Mouse (Mus musculus) c-Kit-positive CD71-positive TER-119-negative erythroid progenitor cells, embryonic 14.5 days (primary cell): ENCODE measurements at regions not wholly inside any gene's neighbourhood (a gene's known extent, or its start where the extent isn't known, plus 50 kb on each side); places are given as distances from the start of the nearest gene placed in this dataset.

Experiments
- DNase-seq: peaks from one replicate; pipeline ENCODE4 v3.0.0-alpha.2; 2013; ENCODE audit warnings: low read depth

DNA sequence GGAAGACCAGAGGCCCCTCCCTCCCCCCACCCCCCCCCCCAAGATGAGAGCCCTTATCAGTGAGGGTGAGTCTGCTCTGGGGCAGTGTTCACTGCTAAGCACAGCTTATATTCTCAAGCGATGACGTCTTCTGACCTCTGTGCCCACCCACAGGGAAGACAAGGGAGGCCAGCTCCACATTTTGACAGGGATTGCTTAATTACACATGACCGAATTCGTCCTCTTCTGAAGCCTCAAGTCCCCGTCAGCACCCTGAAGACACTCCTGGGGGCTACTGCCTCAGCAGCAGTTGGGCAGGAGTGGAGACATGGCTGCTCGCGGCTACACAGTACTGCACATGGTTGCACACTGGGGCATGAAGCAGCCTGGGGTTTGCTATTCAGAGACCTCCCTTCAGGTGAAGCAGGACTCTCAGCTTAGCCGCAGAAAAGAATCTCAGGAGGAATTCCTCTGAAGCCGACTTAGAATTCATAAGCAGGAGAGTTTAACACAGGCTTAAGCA, 282.1 kb downstream of the Cdh26 start:
- DNase-seq: no peak

DNA sequence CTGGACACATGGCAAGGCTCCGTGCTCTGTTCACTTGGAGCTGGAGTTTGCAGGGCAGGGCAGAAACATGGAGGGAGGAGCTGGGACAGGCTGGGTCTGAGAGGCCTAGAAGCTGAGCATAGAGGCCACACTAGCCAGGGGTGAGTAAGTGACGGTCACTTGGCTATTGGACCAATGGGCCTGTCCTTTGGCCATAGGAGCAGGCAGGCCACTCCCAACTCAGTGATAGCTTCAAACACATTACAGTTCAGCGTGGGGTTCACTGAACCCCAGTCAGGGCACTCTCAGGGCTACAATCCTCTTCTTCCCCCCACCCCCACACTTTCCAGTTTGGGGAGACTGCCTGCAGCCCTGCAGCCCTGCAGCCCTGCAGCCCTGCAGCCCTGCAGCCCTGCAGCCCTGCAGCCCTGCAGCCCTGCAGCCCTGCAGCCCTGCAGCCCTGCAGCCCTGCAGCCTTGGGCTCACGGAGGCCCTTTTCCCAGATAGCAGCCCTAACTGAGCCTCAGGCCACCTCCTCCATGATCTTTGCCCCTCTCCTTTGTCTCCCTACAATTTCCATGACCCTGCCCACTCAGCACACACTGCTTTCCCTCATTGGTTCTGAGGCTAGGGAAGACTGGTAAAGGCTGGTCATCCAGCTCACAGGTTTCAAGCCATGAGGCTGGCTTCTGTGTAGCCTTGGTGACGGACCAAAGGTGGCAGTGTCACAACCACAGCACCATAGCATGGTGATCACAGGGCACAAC, 285.3 kb downstream of the Cdh26 start:
- DNase-seq: no peak

DNA sequence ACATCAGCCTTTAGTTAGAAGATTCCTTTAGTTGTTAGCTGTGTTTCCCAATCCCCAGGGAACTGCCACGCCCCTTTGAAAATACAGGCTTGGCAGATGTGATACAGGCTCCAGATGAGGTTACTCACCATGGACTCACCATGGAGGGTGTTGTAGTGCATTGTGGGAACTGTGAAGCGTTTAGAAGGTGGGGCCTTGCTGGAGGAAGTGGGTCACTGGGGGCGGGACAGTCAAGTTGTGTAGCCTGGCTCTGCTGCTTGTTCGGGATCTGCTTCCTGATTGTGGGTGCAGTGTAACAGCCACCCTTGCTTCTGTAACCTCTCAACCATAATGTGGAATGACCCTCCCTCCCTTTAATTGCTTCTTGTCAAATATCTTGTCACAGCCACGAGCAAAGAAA, 287.7 kb downstream of the Cdh26 start:
- DNase-seq: no peak

DNA sequence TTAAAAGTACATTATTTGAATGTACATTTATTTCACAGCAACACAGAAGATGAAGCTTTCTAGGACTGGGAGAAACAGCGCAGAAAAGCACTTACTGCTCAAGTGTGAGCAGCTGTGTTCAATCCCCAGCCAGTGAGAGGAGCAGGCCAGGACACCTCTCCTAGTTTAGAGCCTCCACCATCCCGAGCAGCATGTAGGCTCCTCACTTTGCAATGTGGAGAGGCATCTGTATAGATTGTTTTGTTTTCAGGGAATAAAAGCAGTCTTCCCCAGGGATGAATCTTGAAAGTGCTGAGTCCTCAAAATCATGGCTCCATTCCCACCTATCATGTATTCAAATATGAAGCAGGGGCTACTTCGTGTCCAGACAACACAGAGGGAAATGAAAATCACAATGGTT, 293.1 kb downstream of the Cdh26 start:
- no peak for DNase-seq

DNA sequence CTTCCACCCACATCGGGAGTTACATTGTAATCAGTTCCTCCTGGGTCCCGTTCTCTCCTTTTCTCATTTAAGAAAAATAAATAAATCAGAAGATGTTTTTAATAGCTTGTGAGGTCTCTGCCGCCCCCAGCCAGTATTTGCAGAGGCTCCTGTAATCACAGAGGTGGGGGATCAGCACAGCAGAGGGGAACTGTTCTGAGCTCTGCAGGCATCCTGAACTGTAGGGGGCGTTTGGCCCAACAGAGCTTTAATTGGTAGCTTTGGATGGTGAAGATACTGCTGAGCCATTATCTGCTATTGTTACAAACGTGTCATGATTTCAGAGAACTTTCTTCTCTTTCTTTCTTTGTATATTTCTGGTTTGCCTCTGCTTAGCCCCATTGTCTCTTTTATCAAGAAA, 293.9 kb downstream of the Cdh26 start:
- DNase-seq: no peak

DNA sequence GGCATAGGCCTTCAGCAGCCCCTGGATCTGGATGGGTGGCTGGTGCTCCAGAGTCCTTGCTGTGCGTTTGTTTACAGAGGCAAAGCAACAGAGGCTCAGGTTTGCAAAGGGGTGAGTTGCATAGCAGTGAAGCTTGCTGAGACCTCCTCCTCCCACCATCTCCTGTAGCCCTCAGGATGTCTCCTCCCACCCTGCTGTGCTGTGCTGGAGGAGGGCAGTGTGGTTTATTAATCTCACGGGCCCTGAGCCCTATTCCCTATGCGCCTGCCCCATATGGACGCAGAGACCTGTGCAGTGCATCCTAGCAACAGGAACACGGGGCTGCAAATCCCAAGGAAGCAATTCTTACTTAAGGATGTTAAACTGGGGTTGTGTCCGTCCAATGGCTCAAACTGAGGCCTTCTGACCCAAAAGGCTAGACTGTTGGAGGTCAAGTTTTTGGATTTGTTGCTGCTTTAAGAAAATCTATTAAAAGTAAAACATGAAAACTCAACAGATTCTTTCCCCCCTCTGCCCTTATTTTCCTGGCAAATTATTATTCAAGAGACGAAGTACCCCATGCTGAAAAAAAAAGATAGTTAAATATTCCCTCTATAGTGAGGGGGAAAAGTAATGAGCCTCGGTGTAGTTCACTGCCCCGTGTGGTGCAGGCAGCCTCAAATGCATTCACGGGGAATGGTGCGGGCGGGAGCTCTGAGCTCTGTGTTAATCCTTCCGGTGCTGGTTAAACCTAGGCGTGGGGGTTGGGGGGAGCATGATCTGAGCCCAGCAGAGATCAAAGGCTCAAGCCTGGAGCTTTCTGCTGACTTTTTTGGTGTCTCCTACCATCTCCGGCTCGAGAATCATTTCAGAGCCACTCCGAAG, 297.8 kb downstream of the Cdh26 start:
- no peak for DNase-seq

DNA sequence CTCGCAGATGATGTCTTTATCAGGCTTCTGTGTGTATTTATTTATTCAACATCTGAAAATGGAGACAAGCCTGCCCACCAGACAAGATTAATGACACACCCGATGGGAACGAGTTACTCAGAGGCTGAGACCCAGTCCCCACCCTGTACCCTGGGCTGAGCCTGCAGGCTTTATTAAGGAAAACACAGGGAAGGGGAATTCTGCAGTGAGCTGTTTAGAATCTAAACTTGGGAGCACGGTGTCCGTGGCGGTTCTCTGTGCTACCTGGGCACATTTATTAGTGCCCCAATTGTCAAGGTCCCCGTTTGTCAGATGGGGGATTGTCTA, 298.4 kb downstream of the Cdh26 start:
- DNase-seq: no peak

DNA sequence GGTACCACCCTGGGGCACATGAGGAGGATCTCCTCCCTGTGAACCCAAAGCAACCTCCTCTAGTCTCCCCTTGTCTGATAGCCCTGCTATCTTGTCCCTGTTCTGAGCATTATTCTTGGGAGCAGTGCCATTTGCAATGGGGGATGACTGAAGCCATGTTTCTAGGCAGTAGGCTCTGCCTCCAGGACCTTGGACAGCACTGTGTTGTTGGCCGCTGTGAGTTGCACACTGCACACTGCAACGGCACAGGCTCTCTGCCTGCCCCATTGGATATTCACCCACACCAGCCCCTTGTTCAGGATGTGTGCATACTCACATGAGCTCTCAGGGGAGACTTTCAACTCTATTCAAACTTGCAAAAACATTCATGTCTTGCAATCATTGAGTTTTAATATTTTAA, 304.8 kb downstream of the Cdh26 start:
- DNase-seq: no peak

DNA sequence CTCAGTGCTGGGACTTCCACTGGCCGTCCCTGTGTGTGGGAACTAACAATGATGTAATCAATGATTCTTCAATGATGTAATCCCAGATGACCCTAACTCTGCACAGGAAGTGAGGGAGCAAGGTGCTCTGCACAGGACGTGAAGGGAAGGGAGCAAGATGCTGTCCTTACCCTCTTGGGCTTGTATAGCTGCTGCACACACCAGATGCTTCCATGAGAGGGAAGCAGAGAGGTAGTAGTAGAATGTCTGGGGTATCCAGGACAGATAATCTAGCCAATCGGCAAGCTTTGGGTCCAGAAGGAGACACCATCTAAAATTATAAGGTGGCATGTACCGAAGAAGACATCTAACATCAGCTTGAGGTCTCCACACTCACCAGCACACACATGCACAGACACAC, 314.3 kb downstream of the Cdh26 start:
- no peak for DNase-seq

DNA sequence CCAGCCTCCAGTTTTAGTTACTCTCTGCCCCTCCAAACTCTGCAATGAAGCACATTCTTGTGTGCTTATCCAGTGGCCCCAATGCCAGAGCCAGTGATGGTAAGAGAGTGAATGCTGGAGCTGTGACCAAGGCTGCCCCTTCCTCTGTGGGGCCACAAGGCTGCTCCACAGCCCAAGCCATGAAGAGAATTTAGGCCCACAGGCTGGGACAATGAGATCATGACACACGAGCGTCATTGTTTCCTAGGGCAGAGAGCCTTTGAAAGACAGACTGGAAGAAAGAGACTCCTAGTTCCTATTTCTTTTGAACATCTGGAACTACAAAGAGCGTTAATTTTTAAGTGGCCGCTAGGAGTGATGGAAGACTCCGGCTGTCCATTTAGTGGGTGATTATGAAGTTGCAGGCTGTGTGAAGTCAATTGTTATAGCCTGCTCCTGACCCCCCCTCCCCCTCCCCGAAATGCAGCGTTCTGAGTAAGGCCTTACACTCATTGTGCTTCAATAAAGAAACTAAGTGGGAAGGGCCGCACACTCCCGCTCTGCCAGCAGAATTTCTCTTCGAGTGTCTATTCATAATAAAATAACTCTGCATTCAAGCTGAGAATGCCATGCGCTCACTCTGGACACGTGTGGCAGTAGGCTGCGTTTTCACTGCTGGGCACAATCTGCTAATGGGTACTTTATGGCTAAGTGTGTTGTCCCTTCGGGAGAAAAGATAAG, 315.1 kb downstream of the Cdh26 start:
- DNase-seq: no peak

DNA sequence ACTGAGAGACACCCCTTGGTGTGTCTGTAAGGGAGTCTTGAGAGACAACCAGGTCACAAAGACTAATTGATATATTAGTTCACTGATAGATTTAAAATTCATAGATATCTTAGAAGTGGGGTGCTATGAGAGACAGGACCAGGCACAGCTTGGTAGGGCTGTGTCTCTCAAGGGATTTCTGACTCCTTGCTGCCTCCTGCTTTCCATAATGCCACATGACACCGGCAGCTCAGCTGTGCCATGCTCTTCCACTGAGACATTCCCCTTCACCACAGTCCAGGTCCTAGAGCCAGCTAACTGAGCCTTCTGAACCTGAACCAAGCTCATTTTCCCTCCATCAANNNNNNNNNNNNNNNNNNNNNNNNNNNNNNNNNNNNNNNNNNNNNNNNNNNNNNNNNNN, 320.9 kb downstream of the Cdh26 start:
- no peak for DNase-seq

DNA sequence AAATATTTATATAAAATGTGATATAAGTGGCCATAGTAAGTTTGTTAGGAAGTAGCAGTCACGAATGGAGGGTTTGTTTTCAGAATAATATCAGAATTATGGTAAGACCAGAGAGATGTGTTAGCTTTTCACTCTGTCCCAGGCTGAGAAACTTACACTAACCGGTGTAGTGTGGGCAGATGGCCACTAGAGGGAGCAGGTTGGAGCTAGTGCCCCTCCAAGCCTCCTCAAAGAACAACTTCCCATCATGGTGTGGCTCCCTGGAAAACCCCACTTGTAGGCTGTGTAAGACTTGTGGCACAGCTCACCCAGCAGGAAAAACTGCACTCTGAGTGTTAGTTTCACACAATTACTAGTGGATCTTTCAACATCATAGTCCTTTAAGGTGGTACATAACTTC, 328.0 kb downstream of the Cdh26 start:
- no peak for DNase-seq

DNA sequence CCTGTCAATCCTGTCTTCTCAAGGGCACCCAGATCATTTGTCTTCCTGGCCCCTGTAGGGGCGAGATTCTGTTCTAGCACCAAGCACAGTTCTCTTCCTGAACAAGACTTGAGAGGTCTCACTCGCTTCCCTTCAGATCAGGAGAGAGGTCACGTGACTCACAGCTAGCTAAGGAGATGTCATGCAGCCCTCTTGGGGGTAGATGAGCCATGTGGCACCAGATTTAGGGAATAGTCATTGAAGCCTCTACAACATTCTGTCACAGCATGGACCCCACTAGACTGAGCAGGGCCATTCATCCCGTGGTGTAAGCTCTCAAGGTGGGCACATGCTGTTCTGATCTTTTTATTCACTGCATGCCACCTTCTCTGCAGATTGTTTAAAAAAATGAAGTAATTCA, 338.2 kb downstream of the Cdh26 start:
- DNase-seq: no peak

DNA sequence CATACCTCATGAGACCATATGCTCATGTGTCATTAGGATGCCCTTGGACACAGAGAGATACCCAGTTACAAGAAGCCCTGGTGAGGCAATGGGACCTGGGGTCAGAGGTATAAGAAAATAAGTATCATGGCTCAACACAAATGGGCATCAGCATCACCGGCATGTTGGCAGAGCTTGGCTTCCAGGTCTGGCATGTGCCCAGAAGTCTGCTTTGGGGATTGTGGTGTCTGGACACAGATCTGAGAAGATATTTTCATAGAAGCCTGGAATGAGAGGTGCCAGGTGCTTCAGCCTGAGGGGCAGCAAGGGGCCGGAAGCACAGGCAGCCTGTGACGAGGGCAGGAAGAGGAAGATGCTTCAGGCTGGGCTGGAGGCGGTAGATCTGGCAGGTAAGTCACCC, 338.7 kb downstream of the Cdh26 start:
- DNase-seq: no peak

DNA sequence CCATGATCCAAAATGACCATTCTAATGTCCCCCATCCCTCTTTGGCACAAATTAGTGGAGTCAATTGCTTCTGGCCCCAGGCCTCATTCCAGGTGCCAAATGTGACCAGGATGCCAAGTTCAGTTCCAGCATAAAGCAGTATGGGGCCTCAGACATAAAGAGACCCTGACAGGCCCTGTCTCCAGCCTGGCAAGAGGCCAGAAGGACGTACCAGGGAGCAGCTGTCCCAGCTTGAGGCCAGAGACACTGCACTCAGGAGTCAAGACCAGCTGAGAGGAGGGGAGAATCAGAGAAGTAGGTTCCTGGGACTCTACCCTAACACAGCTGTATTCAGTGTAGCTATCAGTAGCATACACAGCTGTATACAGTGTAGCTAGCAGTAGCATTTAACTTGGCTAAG, 341.1 kb downstream of the Cdh26 start:
- no peak for DNase-seq

DNA sequence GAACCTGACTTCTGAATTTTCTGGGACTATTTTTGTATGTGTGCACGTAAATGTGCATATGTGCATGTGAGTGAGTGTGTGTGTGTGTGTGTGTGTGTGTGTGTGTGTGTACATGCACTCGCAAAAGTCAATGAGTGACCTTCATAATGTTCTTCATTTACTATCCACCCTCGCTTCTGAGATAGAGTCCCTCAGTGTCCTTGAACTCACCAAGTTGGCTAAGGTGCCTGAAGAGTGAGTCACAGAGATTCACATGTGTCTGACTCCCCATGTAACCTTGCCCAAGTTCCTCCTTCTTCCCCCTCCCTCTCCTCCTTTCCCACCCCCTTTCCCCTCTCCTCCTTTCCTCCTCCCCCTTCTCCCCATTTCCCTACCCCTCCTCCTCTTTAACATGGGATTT, 341.6 kb downstream of the Cdh26 start:
- no peak for DNase-seq

DNA sequence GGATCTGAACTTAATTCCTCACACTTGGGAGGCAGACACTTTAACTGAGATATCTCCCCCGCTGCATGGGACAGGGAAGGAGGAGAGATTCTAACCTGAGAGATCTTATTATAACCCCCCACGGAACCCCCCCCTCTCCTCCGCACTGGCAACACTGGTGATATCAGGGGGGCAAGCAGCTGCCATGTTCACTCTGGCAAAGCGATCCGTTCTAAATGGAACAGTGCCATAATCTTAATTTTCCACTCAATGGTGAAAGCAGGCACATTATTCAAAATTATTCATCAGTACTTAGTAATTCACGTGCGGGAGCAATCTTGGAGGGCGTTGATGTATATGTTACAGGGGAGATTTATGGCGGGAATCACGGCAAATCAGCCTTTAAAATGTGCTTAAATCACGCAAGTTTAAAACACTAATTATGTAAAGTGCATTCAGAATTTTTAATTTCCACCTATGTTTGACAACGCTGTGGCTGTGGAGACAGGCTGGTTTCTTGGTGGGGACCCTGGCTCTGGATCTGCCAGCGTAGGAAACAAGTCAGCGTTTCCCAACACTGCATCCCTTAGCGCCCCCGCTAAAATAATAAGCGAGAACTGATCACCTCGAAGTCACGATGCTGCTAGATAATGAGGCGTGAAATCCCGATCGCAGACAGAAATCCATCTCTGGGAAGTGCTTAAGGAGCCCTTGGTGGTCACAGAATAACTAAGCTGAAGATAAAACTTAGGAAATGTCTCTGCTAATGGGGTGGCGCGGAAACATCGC, 354.7 kb downstream of the Cdh26 start:
- DNase-seq: no peak

DNA sequence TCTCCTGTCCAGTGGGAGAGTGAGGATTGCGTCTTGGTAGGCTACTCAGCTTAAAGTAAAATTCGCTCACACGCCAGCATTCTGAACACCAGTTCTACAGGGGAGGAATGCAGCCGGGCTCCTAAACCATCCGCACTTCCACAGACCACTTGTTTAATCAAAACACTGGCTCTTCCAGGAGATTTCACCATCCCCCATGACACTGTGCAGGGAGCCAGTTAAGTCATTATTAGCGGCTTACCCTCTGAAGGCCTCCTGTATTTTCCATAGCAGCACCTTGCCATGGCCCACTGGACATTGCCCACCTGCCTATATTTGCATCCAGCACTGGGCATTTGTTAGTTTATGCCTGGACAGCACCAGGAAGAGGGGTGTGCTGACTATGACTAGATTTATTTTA, 355.5 kb downstream of the Cdh26 start:
- no peak for DNase-seq

DNA sequence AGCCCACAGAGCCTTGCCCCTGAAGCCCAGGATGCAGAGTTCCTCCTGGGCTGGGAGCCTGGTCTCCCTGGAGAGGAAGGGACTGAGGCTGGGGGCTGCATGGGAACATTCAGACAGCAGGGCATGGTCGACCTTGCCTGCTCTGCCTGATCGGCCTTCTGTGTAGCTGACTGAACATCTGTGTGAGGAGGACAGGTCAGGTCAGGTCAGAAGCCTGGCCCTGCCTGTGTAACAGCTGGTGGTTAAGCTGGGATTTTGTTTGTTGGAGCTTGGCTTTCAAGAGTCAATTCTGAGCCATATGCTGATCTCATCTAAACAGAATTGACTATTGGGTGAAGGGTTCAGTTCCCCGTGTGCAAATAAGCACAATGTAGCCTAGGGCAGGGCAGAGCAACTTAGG, 365.5 kb downstream of the Cdh26 start:
- DNase-seq: no peak

DNA sequence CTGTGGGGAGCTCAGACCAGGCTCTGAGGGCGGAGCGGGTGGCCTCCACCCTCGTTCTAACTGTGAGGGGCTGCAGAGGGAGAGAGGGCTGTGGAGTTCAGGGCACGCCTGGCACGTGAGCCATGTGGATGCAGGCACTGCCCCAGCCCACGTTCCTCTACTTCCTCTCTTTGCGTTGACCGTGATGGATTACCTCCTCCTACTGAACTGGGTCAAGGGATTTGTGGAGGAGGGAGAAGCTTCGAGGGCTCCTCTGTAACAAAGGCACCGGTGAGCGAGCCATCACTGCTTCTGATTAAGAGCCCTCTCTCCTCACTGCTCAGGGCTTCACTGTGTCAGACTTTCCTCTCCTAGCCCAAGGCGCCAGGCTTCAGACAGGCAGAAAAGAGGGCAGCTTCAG, 371.1 kb downstream of the Cdh26 start:
- no peak for DNase-seq

DNA sequence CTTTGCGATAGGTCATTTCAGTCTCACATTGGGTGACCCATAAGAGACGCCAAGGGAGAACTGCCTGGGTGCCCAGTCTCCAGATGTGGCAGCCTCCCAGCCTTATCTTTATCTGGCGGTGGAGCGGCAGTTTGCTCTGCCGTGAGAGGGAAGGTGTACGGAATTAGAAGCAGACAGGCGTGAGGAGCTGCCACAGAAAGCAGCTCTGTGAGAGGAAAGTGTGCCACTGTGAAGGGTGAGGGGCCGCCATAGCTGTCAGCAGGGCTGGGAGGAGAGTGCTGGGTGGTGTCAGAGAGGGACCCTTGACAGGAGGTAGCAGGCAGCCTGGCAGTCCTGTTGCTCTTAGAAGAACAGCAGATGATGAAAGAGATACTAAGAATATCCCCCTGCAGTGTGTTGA, 375.0 kb downstream of the Cdh26 start:
- no peak for DNase-seq

DNA sequence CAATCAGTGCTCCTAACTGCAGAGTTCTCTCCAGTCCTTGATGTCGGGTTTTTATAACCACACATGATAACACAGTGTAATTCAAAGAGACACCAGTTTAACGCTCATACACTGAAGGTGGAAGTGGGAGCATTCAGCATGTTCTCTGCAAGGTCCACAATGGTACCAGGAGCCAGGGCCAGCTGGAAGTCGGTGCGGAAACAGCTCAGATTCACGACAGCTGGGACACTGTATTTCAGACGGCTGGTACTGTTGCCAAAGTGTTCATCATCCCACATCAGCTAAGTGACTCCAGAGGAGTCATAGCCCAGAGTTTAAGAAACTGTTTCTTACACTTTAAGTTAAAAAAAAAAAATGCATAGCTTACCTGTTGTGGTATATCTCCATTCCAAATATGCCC, 391.2 kb downstream of the Cdh26 start:
- DNase-seq: no peak
